Mouse (Mus musculus): ENCODE results near the gene Tbxas1.

Gene Tbxas1

GRCm38 (mm10) chr6:38893615-38894014 lies 18.4 kb downstream of the Tbxas1 start:
- DNase-seq (ENCODE audit: low spot score) = no peak

DNA sequence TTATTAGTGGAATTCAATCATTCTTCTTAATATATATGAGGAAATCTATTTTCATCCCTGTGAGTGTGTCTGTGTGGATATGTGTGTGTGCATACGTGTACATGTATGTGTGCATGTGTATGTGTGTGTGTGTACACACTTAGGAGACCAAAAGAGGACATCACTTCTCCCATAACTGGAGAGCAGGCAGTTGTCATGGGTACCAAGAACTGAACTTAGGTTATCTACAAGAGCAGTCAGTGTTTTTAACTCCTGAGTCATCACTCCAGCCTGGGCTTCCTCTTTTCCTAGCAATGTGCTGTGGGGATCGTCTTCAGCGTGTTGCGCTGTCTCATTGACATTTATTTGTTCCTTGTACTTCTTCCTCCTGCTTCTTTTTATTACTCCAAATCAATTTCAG lies 24.9 kb downstream of the Tbxas1 start:
- no peak for DNase-seq (ENCODE audit: low spot score)

DNA sequence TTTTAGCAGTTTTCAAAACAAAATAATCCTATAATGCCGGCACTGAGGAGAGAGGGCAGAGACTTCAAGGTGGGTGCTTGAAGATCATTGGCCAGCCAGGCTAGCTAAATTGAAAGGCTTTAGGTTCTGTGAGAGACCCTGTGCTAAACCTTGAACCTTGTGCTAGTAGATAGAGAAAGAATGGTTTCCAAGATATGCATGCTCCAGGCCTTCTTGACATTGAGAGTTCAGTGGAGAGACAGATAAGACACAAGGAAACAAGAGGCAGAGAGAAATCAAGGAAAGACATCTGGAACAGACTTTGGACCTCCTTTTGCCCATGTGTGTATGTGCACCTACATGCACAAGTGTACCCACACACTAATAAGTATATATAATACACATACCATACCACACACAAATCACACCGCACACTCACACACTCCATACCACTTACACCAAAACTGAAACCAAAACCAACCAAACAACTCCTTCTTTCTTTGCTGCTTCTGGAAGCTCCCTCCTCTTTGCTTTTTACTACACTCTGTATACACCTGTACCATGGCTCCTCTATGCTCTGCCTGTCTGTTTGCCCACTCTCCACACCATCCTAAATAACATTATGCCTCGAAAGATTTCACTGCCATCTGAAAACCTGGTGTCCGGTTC lies 25.4 kb downstream of the Tbxas1 start:
- no peak for DNase-seq (ENCODE audit: low spot score)

DNA sequence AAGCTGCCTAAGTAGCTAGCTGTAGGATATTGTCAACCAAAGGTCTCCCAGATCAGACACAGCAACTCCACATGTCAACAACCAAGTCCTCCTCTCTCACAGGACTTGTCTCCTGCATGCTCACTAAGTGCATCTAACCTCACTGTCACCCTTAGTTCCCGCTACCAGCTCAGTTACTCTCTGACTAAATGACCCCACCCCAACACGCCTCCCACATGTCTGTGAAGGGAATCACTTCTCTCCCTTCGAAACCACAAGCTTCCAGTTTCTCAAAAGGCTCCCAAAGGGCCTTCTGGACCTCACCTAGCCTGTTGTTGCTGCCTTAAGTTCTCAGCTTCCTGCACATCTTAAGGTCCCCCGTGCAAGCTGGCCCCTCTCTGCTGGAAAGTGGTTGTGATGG lies 25.9 kb downstream of the Tbxas1 start:
- DNase-seq (ENCODE audit: low spot score) = no peak

- DNase-seq (ENCODE audit: low spot score) = no peak
Measured at GRCm38 (mm10) chr6:38901636-38902035, 26.4 kb downstream of the Tbxas1 start.

GRCm38 (mm10) chr6:38902820-38903439 lies 27.7 kb downstream of the Tbxas1 start:
- no peak for DNase-seq (ENCODE audit: low spot score)

- DNase-seq (ENCODE audit: low spot score) = no peak
Measured at GRCm38 (mm10) chr6:38906005-38906404, 30.8 kb downstream of the Tbxas1 start.

DNA sequence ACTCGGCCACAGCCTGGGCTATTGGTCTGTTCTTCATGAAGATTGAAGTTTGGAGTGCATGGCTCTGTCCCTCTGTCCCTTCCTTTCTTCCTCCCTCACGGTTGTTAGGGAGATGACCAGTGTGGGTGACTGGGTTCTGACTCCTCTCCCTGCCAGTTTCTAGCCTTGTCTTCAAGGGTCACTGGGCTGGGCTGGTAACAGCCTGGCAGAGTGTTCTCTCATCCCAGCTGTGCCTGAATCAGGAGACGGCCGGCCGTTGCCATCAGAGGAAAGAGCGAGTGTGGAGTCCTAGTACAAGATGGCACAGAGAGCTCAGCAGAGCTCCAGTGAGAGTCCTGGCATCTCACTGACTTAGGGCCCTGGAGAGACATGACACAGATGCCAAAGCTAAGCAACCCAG lies 33.2 kb downstream of the Tbxas1 start:
- no peak for DNase-seq (ENCODE audit: low spot score)

GRCm38 (mm10) chr6:38910828-38911559 lies 35.8 kb downstream of the Tbxas1 start:
- DNase-seq (ENCODE audit: low spot score) = peak; percentile 80

DNA sequence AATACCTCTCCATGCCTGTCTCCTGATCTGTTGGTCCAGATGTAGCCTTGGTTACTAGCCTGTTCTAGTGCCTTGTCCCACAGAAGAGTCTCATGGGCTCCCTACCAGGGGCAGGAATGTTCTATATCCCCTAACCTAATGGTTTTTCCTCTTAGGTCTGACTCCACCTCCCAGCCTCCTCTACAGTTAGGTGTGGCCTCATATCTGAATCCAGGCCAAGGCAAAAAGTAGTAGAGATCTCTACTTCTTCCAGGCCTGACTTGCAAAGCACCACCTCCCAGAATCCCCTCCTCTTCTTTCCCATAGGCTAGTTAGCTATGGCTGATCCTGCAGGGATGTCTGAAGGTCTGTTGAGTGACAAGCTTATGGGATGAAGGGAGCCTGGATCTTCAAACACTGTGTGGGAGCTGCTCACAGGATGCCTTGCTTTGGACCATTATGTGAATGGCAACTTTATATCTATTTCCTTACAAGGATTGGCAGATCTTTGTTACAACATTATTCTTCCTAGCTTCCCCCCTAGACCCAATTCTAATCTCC lies 37.0 kb downstream of the Tbxas1 start:
- no peak for DNase-seq (ENCODE audit: low spot score)

- no peak for DNase-seq (ENCODE audit: low spot score)
Measured at GRCm38 (mm10) chr6:38912845-38913244, 37.6 kb downstream of the Tbxas1 start.

- no peak for DNase-seq (ENCODE audit: low spot score)
Measured at GRCm38 (mm10) chr6:38913386-38914042, 38.3 kb downstream of the Tbxas1 start.

DNA sequence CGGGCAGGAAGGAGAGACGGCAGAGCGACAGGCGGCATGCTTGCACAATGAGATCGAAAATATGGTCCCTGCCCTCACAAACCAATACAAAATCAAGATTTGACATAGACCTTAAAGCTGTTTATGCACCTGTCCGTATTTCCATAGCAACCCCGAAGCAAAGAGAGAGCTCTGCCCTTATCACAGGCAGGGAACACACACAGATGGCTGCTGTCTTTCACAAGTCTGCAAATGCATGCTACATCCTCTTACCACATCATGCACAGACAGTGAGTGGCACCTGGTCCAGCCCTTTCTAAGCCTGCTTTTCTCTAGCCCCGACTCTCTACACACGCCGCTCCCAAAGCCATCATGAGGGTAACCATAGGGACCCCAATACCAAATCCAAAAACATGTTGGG lies 39.0 kb downstream of the Tbxas1 start:
- DNase-seq (ENCODE audit: low spot score) = no peak

DNA sequence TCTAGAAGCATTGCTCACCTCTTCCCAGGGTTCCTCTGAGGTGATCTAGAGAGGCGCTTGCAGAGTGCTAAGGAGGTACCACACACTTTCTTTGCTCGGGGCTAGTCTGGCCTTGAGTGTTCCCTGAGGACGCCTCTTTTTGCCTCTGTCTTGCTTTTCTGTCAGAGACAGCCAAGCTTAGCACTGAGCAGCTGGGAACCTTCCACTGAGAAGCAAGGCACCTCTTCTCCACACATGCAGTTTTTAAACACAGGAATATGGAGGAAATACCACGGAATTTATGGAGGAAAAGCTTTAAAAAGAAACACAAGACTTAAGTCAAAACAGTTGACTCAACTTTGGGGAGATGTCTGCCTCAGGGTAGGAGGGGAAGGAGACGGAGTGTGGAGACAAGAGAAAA lies 40.6 kb downstream of the Tbxas1 start:
- DNase-seq (ENCODE audit: low spot score) = no peak

DNA sequence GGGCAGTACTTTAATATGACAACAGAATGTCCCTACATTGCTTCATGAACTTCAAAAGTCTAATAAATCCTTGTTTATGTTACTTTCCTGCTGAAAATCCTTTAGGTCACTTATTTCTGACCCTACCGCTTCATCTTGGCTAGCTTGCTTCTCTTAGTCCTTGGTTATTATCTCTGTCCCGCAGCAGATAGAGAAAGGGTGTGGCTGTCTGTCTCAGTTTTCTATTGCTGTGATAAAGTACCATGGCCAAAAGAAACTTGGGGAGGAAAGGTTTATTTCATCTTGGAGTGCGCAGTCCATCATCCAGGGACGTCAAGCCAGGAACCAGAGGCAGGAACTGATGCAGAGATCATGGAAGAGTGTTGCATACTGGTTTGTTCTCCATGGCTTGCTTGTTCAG lies 41.4 kb downstream of the Tbxas1 start:
- no peak for DNase-seq (ENCODE audit: low spot score)

GRCm38 (mm10) chr6:38917415-38917814 lies 42.2 kb downstream of the Tbxas1 start:
- no peak for DNase-seq (ENCODE audit: low spot score)

DNA sequence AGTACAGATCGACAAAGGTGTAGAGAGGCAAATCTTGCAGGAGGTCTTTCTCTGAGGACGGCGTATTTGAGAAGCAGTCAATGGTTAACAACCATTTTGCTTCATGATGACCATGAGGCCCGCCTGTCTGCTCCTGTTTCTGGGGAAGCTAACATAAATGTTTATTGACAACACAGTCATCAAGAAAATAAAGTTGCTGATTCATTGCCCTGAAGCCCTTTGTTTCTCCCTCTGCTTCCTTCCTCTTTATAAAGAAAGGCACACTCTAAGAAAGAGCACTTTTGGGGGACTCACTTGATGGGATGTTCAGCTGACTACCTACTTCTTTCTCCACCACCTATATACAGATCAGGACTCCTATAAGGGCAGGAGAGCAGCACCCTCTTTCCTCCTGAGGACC lies 43.5 kb downstream of the Tbxas1 start:
- no peak for DNase-seq (ENCODE audit: low spot score)

DNA sequence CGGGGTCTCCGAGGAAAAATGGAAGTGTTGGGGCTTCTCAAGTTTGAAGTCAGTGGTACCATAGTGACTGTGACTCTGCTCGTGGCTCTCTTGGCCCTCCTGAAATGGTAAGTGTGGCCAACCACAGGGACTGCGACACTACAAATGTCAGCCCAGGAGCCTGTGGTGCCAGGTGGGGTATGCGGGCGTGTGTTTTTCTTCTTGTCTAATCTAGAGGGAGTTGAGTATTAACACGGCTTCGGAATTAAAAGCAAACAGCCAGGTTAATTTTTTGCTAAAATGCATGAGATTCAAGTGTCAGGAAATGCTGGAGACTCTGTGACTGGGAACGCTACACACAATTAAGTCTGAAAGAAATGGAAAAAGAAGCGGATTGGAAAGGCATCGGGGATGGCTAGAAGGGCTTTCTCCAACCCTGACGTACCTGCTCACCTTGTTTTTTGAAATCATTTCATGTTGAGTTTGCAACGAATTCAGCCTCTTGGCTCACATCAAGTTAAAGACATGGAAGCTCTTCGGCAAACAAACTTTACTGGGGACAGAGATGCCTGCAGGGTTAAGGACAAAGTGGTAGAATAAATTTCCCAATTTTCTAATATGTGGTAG lies 44.0 kb downstream of the Tbxas1 start:
- DNase-seq (ENCODE audit: low spot score) = no peak

- no peak for DNase-seq (ENCODE audit: low spot score)
Measured at GRCm38 (mm10) chr6:38920141-38920540, 44.9 kb downstream of the Tbxas1 start.

- peak; percentile 12 for DNase-seq (ENCODE audit: low spot score)
Measured at GRCm38 (mm10) chr6:38921095-38921809, 46.0 kb downstream of the Tbxas1 start.

- no peak for DNase-seq (ENCODE audit: low spot score)
Measured at GRCm38 (mm10) chr6:38921810-38922116, 46.6 kb downstream of the Tbxas1 start.

- DNase-seq (ENCODE audit: low spot score) = no peak
Measured at GRCm38 (mm10) chr6:38922517-38922916, 47.3 kb downstream of the Tbxas1 start.

Measured in retina, embryonic 14.5 days (tissue).